Mouse (Mus musculus) regulatory T cell (primary cell): ENCODE measurements around the gene Gm20388.

Experiments used
- in situ Hi-C: fragments of 300-600 bp; cut with MboI, MseI; formaldehyde crosslinking; loops from one replicate; pipeline ENCODE4 v1.15.1; 2025; ENCODE audit warnings: high pct_unique_total_duplicates

The Gm20388 gene

DNA sequence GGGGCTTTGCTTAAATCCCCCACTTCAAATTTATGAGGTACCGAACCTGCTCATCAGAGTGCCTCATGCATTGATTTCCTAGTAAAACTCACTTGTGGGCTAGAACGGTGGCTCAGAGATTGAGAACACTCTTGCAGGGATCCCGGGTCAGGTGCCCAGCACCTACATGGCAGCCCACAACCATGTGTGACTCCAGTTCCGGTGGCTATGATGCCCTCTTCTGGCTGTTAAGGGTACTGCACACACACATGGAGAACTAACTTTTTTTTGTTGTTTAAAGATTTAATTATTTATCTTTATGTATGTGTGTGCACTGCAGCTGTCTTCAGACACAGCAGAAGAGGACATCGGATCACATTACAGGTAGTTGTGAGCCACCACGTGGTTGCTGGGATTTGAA is 2524.7 kb downstream of the Gm20388 start:
- in situ Hi-C loops, result no loop called here

DNA sequence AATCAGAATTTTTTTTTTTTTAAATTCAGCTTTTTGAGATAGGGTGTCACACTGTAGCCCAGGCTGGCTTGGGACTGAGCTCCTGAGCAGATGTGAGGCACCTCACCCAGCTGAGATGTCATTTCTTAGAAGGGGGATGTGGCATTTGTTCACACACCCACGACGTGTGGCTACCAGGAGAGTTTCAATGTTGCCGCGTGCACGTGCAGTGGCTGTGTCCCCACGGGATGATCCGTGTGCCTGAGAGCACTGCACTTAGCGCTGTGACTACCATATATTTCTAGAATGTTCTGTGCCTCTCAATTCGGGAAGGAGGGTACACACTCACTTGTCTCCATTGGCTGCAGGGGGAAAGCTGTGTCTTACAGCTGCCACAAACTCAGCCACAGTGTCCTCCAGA is 2525.5 kb downstream of the Gm20388 start:
- in situ Hi-C loops, result no loop called here

DNA sequence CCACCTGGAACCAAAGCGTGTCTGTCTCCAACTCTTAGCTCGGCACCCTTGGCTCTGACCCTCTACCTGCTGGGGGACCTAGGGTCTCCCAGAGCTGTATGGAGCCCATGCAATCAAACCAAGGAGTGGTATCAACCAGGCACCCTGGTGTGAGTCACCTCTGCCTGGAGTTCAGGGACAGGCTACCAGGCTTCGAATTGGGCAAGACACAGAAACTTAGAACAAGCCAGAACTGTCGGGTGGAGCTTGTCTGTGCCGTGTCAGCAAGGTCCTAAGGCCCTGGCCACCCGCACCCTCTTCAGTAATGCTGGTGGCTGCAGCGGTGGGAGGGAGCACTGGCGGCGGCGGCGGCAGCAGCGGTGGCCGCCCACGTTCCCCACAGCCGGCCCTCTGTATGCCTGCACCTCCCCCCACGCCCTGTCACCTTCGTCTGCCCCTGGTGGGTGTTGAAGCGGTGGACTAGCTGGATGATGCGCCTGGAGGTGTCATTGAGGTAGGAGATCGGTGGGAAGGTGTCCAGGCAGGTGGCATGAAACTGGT is 2526.0 kb downstream of the Gm20388 start:
- in situ Hi-C loops, result no loop called here

DNA sequence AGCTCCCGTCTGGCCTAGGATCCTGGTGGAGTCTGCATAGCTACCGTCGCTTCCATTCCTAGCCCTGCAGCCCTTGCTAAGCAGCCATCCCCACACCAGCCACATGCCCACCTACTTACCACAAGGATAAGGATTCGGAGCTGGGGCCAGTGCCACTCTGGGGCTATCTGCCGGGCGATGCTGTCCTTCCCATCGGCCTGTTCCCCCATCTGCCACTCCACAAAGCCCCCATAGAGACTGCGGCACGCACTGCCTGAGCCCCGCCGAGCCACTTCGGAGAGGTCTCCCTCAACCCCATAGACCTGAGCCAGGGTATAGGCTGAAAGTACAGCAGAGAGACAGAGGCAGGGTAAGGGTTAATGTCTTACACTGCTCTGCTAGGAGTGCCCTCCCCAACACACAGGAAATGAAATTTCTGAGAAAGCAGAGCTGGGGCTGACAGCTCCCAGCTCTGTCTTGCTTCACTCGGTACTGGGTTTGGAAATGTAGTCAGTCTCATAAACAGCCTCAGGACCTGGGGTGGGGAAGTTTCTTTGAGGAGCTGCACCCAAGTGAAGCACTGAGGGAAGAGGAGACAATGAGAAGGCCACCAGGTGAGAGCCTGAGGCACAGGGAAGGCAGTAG is 2527.2 kb downstream of the Gm20388 start:
- in situ Hi-C loops, result no loop called here

DNA sequence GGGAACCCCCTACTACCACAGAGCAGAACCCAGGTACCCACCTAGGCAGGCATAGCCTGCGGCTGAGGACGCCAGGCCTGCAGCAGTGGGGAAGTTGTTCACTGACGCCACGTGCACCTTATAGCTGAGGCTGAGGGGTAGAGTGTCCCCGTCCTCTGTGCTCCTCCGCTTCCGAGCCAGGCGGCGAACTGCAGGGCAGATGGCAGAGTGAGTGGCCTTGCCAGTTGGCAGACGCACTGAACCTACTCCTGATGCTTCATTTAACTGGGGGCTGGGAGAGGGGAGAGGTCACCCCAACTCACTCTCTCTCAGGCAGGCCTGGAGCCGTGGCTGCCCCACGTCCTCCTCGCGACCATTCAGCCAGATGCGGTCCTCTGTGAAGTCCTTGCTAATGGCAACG is 2528.7 kb downstream of the Gm20388 start:
- in situ Hi-C loops, result no loop called here

DNA sequence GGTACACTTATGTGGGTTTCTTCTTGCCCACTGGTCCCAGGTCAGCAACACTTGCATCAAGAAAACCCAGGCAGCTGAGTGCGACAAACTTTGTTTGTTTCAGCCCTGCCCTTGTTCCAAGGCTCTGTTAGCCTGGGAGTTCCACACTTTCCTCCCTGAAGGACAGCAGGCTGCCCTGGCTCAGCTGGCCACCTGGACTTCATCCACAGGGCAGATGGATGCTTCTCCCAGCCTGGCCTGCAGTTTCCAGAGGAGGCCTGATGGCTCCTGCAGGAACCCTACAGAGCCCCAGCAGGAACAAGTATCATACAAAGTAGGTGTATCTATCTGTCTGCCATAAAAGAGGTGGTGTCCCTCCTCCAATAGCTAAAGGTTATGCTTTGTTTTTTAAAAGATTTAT is 2530.7 kb downstream of the Gm20388 start:
- in situ Hi-C loops, result loop anchor here (5.0 kb wide), 1 partner anchor 614 kb away; the partner anchor contains the start of gene Klhdc4

DNA sequence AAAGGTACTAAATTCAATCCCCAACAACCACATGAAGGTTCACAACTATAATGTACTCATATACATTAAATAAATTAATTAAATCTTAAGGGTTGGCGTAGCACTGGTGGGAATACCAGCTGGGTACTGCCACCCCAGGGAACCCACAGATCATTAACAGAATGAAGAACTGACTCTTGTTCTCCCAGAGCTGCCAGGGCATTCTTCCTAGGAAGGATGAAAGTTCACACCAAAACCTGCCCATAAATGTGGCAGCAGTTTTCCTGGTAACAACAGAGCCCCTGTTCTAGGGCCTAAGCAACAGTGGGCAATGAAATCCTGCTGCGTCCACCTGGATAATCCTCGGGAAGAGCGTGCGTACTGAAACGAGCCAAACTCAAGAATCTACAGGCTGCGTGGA is 2531.7 kb downstream of the Gm20388 start:
- in situ Hi-C loops, result loop anchor here (5.0 kb wide), 1 partner anchor 615 kb away; the partner anchor contains the start of gene Klhdc4

DNA sequence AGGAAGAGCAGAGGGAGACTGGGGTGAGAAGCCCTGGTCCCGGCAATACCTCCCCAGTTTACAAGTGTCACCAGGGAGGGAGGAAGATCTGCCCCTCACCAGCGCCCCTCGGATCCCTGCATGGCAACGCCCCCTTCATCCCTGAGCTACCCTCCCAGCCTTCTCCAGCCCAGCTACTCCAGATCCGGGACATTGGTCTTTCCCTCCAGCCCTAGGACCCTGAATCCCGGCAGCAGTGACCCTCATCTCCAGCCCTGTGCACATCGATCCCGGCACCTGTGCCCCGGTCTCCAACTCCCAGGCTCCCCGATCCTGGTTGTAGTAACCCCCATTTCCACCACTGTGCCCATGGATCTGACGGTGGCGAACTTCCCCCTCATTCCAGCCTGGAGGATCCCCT is 2532.1 kb downstream of the Gm20388 start:
- in situ Hi-C loops, result loop anchor here (5.0 kb wide), 1 partner anchor 615 kb away; the partner anchor contains the start of gene Klhdc4

DNA sequence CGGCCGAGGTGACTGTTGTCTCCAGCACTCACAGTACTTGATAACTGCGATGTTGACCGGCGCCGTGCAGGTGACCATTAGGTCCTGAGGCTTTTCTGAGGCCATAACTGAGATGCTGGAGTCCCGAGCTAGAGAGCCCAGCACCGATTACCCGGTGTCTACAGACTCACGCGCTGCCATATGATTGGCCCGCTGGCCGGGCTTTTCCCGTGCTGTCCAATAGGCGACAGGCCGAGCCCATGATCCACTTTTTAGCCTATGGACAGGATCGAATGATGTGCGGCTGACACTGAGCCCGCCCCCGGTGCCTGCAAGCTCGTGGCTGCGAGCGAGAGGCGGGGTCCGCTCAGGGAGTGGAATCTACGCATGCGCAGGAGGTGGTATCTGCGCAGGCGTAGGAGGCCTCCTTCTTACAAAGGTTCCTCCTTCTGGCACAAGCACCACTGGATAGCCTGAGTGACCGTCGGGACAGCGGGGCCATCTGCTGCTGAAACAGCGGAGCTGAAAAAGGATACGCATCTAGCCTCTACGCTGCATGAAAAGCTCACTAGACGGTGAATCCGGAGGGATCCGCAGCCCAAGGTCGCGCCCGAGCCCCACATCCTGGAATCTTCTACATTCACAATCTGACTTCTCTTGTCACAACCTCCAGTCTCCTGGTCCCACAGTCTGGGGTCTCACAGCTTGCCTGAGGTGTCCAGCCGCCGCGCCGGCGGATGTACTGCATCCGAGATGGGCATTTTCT is 2532.8 kb downstream of the Gm20388 start, which contains the start of gene Mvd:
Mvd (minus strand) TSS at position 161 of the 745 bp plus-strand sequence.
- in situ Hi-C loops, result loop anchor here (5.0 kb wide), 1 partner anchor 616 kb away; the partner anchor contains the start of gene Klhdc4

DNA sequence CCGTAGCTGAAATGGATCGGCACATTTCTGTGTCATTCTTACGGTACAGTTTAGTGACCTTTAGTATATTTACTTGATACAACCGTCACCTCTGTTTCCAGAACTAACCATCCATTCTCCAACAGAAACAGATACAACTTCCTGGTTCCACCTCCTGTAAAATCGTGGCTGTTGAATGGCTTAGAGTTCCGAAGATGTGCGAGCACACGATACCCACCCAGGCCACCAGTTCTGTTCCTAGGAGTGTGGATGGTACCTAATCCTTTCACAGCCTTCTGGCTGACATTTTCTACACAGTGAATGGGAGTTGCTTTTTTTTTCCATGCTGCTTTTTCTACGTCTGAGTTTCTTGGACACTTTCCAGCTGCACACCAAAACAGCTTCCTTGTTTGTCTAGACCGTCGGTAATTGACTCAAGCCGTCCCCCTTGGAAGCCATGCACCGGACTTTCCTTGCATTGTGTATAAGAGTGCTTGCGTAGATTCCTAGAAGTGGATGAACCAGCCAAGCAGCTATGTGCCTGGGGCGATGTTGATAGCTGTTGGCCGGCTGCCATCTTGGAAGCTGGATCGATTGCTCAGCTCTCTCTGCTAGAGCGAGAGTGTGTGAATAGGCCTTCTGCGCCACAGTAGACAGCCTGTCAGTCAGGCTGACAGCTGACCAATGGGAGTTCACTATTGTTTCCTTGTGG is 2533.6 kb downstream of the Gm20388 start:
- in situ Hi-C loops, result loop anchor here (5.0 kb wide), 1 partner anchor 617 kb away; the partner anchor contains the start of gene Klhdc4

DNA sequence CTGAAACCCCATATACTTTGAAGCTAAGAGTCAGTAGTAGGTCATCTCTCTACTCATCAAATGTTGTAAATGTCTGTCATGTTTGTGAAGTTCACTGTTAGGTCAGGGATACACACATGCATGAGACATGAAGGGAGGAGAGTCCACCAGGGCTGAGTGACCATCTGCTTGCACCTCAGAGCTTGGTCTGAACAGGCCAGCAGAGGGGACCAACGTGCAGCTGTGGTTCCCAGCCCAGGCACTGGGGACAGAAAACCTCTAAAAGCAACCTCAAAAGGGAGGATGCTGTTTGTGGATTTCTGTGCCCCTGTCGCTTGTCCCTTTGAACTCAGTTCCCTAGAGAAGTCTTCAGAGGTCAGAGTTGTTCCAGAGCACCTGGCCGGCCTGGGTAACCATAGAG is 2534.6 kb downstream of the Gm20388 start:
- in situ Hi-C loops, result no loop called here

DNA sequence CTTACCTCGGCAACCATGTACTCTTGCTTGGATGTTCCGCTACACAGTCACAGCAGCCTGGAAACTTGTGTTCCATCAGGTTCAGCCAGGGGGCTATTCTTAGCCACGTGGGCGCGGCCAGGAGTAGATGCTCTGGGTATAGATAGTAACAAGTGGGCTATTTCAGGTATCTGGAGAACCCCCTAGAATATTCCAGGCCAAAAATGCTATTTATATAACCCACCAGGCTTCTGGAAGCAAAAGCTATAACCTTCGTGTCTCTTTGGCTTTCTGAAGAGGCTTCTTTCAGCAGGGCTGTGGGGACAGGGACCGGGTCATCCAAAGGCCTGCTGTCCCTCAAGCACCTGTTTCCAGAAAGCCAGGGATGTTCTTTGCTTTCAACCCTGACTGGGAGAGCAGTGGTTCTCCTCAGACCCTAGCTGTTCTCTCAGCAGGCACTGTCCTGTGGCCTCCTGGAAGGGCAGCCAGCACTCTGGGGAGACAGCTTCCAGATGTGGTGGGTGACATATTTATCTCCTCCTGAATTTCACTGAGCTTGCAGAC is 2540.6 kb downstream of the Gm20388 start:
- in situ Hi-C loops, result no loop called here

DNA sequence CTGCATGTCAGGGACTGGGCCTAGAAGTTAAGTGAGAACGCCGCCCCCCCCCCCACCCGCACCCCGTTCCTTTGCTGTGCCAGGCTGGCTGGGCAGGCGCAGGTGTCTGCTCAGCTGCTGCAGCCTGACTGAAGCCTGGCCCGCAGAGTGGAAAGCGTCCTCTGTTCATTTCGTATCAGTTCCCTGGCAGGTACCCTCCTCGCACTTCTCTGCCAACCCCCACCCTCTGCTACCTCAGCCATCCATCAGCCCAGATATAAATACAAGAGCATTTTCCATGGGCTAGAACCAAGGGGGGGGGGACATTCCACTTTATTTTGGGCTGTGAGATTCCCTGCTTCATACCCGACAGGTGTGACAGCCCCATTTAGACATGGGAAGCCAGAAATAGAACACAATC is 2541.5 kb downstream of the Gm20388 start:
- in situ Hi-C loops, result no loop called here

DNA sequence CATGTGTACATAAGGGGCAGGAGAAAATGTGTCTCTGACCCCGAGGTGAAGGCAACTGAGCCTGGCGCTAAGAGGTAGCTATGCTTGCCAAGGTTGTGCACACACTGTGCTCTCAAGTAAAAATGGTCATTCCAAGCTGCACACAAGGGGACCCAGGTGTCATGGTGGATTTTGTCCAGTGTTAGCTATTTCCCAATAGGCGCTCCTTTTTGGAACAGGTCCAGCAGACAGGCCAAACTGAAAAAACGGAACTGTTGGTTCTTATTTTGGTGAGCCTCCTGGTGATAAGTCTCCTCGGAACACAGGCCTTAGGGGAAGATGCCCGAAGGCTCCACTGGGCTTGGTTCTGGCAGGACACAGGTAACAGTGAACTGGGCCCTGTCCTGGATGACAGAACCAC is 2543.8 kb downstream of the Gm20388 start:
- in situ Hi-C loops, result no loop called here

DNA sequence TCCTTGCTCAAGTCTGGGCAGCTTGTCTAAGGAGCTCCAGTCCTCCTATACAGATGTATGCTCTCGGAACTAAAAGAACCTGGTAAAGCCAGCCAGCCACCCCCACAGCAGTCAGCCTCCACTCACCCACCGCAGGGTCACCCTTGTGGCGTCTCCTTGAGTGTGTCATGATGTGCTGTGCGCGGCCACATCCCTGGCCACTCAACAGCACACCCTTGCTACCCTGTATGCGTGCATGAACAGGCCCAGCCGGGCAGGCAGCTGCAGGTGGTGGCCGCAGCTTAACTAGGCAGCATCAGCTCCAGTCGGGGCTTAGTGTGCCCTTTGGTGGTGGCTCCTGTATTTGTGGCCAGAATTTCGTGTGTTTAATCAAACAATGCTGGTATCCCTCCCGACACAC is 2546.5 kb downstream of the Gm20388 start:
- in situ Hi-C loops, result no loop called here

DNA sequence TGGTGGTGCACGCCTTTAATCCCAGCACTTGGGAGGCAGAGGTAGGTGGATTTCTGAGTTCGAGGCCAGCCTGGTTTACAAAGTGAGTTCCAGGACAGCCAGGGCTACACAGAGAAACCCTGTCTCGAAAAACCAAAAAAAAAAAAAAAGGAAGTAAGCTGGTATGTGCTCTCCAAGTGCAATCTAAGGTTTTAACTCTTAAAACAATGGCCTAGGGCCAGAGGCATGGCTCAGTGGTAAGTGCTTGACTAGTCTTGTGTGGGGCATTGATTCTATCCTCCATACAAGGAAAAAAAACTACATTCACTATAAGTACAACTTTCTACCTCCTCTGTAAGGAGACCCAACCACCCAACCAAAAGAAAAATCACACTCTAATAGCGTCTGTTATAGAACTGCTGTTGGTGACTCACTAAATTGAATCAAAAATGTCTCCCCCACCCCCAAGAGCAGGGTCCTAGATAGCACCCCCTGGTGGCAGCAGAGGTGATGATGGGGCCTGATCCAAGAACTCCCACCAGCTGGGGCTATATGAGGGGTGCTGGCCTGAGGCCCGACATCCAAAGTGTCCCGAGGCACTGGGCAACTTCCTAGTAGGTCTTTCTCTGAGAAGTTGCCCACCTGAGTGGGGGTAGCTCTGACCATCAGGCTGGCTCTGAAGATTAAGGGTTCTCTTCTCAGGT is 2548.7 kb downstream of the Gm20388 start:
- in situ Hi-C loops, result no loop called here

DNA sequence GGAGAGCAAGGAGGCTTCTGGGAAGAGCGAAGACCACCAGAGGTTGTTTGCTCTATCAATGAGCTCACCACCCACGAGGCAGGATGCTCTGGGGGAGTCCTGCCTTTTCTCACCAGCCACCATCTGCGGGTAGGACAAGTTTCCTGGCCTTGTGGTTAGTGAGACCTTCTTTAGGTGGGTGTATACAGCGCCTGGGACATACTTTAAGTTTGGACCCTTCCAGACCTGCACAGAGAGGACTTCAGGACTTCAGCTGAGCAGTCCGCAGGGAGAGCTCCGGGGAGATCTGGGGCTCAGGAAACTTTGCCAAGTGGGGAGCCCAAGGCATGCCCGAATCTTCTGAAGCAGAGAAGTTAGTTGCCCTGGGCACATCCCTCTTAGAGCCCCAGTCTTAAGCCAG is 2549.3 kb downstream of the Gm20388 start:
- in situ Hi-C loops, result no loop called here

DNA sequence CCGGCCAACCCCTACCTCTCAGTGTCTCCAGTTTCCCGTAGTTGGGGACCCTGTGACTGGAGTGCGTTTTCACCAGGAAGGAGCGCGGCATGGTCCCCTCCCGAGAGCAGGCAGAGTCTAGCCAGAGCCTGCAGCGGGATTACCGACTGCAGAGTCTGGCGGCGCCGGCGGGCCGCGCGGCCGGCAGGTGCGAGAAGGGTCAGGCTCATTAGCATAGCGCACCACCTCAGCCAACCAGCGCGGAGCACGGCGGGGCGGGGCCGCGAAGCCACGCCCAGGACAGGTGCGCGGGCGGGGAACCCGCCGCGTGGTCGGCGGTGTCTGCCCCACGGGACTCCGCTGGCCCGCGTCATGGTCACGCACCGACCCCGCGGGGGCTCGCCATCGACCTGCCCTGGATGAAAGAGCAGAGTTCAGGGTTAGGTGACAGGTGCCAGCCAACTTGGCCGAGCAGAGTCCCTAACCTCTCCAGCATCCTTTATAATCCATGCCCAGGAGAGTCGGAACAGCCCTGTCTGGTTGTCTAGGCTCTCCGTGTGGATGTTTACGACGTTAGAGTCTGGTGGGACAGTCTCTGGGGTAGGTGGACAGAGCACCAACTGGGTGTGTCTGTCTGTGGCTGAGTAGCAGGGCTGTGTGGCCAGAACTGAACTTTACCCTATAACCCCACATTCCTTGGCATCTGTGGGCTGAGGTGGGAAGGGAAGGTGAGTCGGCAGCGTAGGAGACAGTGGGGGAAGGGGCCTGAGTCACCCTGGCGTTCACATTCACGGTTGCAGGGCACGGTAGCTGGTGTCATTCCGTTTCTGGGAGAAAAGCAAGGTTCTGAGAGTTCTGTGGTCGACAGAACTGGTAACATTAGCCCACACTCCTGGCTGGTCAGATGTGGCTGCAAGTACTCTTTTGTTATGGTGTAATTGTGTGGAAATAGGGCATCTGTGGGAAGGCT is 2550.2 kb downstream of the Gm20388 start, which contains the start of gene Snai3:
Snai3 (minus strand) TSS at position 210 of the 949 bp plus-strand sequence.
- in situ Hi-C loops, result no loop called here

DNA sequence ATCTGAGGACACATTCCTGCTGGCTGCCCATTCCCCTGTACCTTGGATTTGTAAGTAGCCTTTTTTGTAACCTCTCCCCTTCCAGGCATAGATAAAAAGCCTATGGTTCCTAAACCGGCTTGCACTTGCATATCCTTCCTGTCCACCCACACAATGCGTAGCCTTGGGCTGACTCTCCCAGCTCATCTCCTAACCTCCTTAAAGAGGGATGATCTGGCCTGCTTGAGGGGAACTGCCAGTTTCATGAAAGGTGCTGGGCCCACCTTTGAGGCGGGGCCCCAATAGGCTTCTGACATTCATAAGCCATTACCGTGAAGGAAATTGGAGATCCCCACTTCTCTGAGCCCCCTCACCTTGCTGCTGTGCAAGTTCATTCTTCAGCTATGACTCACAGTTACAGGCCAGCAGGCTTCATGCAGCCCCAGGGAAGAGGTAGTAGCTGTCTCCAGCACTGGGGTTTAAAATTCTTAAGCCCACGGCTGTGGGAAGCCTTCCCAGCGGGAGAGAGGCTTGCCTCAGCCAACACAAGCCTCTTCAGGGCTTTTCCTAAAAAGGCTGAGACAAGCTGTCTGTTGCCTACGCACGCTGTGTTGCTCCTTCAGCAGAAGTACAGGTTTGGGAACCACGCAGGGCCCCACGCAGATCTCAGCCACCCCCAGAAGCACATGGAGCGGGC is 2551.0 kb downstream of the Gm20388 start:
- in situ Hi-C loops, result no loop called here
